In the genomic region with DNA sequence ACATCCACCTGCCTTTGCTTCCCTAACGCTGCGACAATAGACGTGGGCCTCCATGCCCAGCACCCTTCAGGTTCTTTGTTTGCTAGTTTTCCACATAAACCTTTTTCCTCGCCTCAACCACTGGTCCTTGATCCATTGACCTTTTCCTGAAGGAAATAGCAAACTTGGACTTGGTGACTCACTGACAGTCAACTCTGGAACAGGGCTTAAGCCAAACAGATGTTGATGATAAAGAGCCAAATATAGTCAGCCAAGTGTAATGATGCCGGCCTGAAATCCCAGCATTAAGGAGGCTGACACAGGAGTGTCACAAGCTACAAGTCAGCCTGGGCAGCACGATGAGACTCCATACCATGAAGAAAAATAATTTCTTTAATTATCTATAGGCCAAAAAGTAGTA, we compare ENCODE assay signal across 23 mouse cellular contexts.
A peak's percentile ranks its signal among the peaks of the same experiment; 100 is the strongest.
DNase-seq lines count a peak whose midpoint lies in the region; ATAC-seq and TF ChIP-seq lines count a peak whose summit lies in the region.
"Had no signal": no experiment of that assay in that cellular context is flagged by ENCODE, and none has a peak within 500 bp of the region (broad histone marks: within the 10 kb centered on the region; RNA-seq: fewer than 3 reads in every experiment).

No protein-coding gene starts in this region.

- ATAC-seq in heart, embryonic 12.5 days (ENCODE audit: insufficient number of reproducible peaks, low FRiP score), result no peak
- no peak for ATAC-seq in liver, postnatal 0 days
- ATAC-seq: activated CD4-positive, CD25-positive, alpha-beta regulatory T cell, adult 4 months; forebrain, embryonic 16.5 days; hindbrain, postnatal 0 days; Patski had no signal

- H3K36me3 ChIP-seq in heart, embryonic 12.5 days, result no peaks in the 10 kb centered on the region
- H3K36me3 ChIP-seq in liver, adult 2 months (ENCODE audit: control insufficient read depth, insufficient read depth, low read length), result no peaks in the 10 kb centered on the region
- no peaks in the 10 kb centered on the region for H3K36me3 ChIP-seq in liver, postnatal 0 days (replicated peaks; ENCODE audit: insufficient read depth, low read length)
- H3K36me3 ChIP-seq: embryonic facial prominence, embryonic 13.5 days; forebrain, embryonic 12.5 days; hindbrain, embryonic 13.5 days had no signal

- no peaks in the 10 kb centered on the region for H3K9me3 ChIP-seq in heart, embryonic 12.5 days (replicated peaks)
- no peaks in the 10 kb centered on the region for H3K9me3 ChIP-seq in liver, postnatal 0 days (ENCODE audit: low read length)
- H3K9me3 ChIP-seq: embryonic facial prominence, embryonic 13.5 days; forebrain, embryonic 12.5 days; hindbrain, embryonic 13.5 days had no signal

- TF ChIP-seq POLR2A in liver, adult 2 months (IDR thresholded peaks at IDR 0.05; ENCODE audit: extremely low read depth, insufficient read depth, low read length), result no peak

- DNase-seq in heart, adult 8-10 months (ENCODE audit: low spot score), result peak; percentile 0
- peak; percentile 50 for DNase-seq in liver, adult 2 months (ENCODE audit: extremely low read depth, low read depth, low spot score)
- no peak for DNase-seq in liver, postnatal 0 days
- peak; percentile 80 for DNase-seq in 3T3-L1 (ENCODE audit: low read depth, low spot score)
- peak; percentile 50 for DNase-seq in adipocyte (ENCODE audit: low spot score)
- DNase-seq in left cerebral cortex, adult 8-10 months (ENCODE audit: low spot score in 2 of 2), result no peak
- DNase-seq: adrenal gland, adult 8-10 months; cerebellum, adult 11-12 months; cerebellum, adult 9-10 months; cerebellum, postnatal 36 days; gastrocnemius, adult 2 months; gastrocnemius, postnatal 36 days; heart, adult 2 months; heart, postnatal 10 days; kidney, adult 11 months had no signal

- 60% methylated on average over 6 of the region's 6 CpGs for WGBS in heart, embryonic 12.5 days
- 47% methylated on average over 6 of the region's 6 CpGs for WGBS in liver, adult 2 months
- 67% methylated on average over 6 of the region's 6 CpGs for WGBS in liver, postnatal 0 days (ENCODE audit: insufficient replicate concordance)

- H3K79me2 ChIP-seq in liver, adult 2 months (ENCODE audit: control insufficient read depth, insufficient read depth, low read length), result no peaks in the 10 kb centered on the region

- no peak for TF ChIP-seq CTCF in liver, adult 2 months (IDR thresholded peaks at IDR 0.05; ENCODE audit: low read depth, low read length)
- no peak for TF ChIP-seq CTCF in liver, postnatal 0 days (IDR thresholded peaks at IDR 0.05; ENCODE audit: low read depth)

- no peaks in the 10 kb centered on the region for H3K27me3 ChIP-seq in heart, embryonic 12.5 days (replicated peaks)
- H3K27me3 ChIP-seq in liver, adult 2 months (ENCODE audit: control insufficient read depth, insufficient read depth, low read length), result no peaks in the 10 kb centered on the region
- H3K27me3 ChIP-seq in liver, postnatal 0 days (ENCODE audit: insufficient read depth, low read length), result no peaks in the 10 kb centered on the region
- H3K27me3 ChIP-seq: embryonic facial prominence, embryonic 13.5 days; forebrain, embryonic 12.5 days; hindbrain, embryonic 13.5 days had no signal

- H3K27ac ChIP-seq in heart, embryonic 12.5 days (ENCODE audit: poor library complexity, severe bottlenecking), result no peak overlapping the region
- H3K27ac ChIP-seq in liver, adult 2 months (replicated peaks; ENCODE audit: insufficient read depth, low read depth, low read length), result no peak overlapping the region
- H3K27ac ChIP-seq in liver, postnatal 0 days (ENCODE audit: low read depth), result no peak overlapping the region
- H3K27ac ChIP-seq: embryonic facial prominence, embryonic 13.5 days; forebrain, embryonic 12.5 days; gastrocnemius, adult 2 months; heart, adult 2 months; hindbrain, embryonic 13.5 days; hindbrain, postnatal 0 days had no signal

- TF ChIP-seq EP300 in liver, postnatal 0 days (IDR thresholded peaks at IDR 0.05; ENCODE audit: low read depth), result no peak

- H3K4me3 ChIP-seq in heart, embryonic 12.5 days, result no peak overlapping the region
- H3K4me3 ChIP-seq in liver, adult 2 months (ENCODE audit: insufficient read depth, low read depth, low read length), result no peak overlapping the region
- no peak overlapping the region for H3K4me3 ChIP-seq in liver, postnatal 0 days (ENCODE audit: low read depth, low read length)
- H3K4me3 ChIP-seq: embryonic facial prominence, embryonic 13.5 days; forebrain, embryonic 12.5 days; gastrocnemius, adult 2 months; heart, adult 2 months; hindbrain, embryonic 13.5 days had no signal

- H3K9ac ChIP-seq in heart, embryonic 12.5 days, result no peak overlapping the region
- no peak overlapping the region for H3K9ac ChIP-seq in liver, adult 2 months (ENCODE audit: low read depth, low read length)
- no peak overlapping the region for H3K9ac ChIP-seq in liver, postnatal 0 days (replicated peaks)
- H3K9ac ChIP-seq: embryonic facial prominence, embryonic 13.5 days; forebrain, embryonic 12.5 days; hindbrain, embryonic 13.5 days had no signal

- H3K4me1 ChIP-seq in heart, embryonic 12.5 days (replicated peaks), result no peaks in the 10 kb centered on the region
- H3K4me1 ChIP-seq in liver, adult 2 months (ENCODE audit: control insufficient read depth, insufficient read depth, low read length), result peaks cover 5% of the 10 kb centered on the region; the same call in 1 of the 2 replicates
- H3K4me1 ChIP-seq in liver, postnatal 0 days (ENCODE audit: insufficient read depth), result no peaks in the 10 kb centered on the region
- H3K4me1 ChIP-seq: embryonic facial prominence, embryonic 13.5 days; forebrain, embryonic 12.5 days had no signal

- no peak overlapping the region for H3K4me2 ChIP-seq in heart, embryonic 12.5 days
- H3K4me2 ChIP-seq in liver, postnatal 0 days (ENCODE audit: low read depth, low read length), result no peak overlapping the region
- H3K4me2 ChIP-seq: embryonic facial prominence, embryonic 13.5 days; forebrain, embryonic 12.5 days; hindbrain, embryonic 13.5 days had no signal

Comparison
In these comparisons a context has a peak if more than half of its experiments do, and no peak if none do; other contexts are left out.
1. DNase-seq: peak in heart, adult 8-10 months (single experiment), liver, adult 2 months (single experiment), 3T3-L1 (single experiment) and adipocyte (single experiment); none in liver, postnatal 0 days (single experiment) and left cerebral cortex, adult 8-10 months (0 of 2).